Mouse (Mus musculus) G1E (cell line): ENCODE data around the gene Heca. TPM values are rescaled to one million over a fixed set of nuclear protein-coding genes. Genes with fewer than 3 reads are reported as not detected.
A peak's percentile ranks its signal among the peaks of the same experiment; 100 is the strongest.

Source experiments
- ATAC-seq: 2 replicates; pipeline ENCODE4 v1.8.0; 2016; ENCODE audit warnings: mild to moderate bottlenecking; ENCODE audit not compliant: insufficient number of reproducible peaks, poor library complexity, low FRiP score, severe bottlenecking; ENCODE audit errors: extremely low read depth
- DNase-seq: peaks from one replicate; pipeline ENCODE4 v3.0.0; 2012; ENCODE audit warnings: low spot score
- H3K27me3 ChIP-seq: 2 replicates; pipeline ENCODE4 v1.6.1; 2012; ENCODE audit warnings: mild to moderate bottlenecking, low read length, inconsistent platforms; ENCODE audit not compliant: insufficient read depth
- H3K36me3 ChIP-seq: replicated peaks from 2 replicates; pipeline ENCODE3; 2012; ENCODE audit warnings: mild to moderate bottlenecking, inconsistent platforms
- H3K4me1 ChIP-seq: 2 replicates; pipeline ENCODE4 v1.6.1; 2012; ENCODE audit warnings: low read depth, low read length, inconsistent platforms, mixed read lengths; ENCODE audit not compliant: insufficient read depth
- H3K4me3 ChIP-seq: 2 replicates; pipeline ENCODE4 v1.5.1; 2012; ENCODE audit warnings: low read depth, mild to moderate bottlenecking, inconsistent platforms, low read length, moderate library complexity, mixed read lengths
- H3K9me3 ChIP-seq: replicated peaks from 2 replicates; pipeline ENCODE4 v1.6.1; 2012; ENCODE audit warnings: inconsistent platforms
- CTCF ChIP-seq: IDR thresholded peaks from 2 replicates; pipeline ENCODE4 v1.5.1; 2012; ENCODE audit warnings: low read depth, low read length, inconsistent platforms, mixed read lengths
- GATA1 ChIP-seq: IDR thresholded peaks from 2 replicates; pipeline ENCODE4 v1.6.1; 2012; ENCODE audit warnings: borderline replicate concordance, low read length, inconsistent platforms, mixed read lengths
- GATA2 ChIP-seq: IDR thresholded peaks from 2 replicates; pipeline ENCODE4 v1.6.1; 2012; ENCODE audit warnings: low read depth, low read length, inconsistent platforms, borderline replicate concordance
- POLR2AphosphoS5 ChIP-seq: IDR thresholded peaks from 2 replicates; pipeline ENCODE4 v1.6.1; 2012; ENCODE audit warnings: low read depth, low read length, inconsistent platforms; ENCODE audit not compliant: insufficient replicate concordance
- TAL1 ChIP-seq: conservative IDR thresholded peaks from 2 replicates; pipeline ENCODE4 v1.6.1; 2012; ENCODE audit warnings: low read depth, low read length, inconsistent platforms, mixed read lengths
- polyA plus RNA-seq: library from polyadenylated mRNA; stranded (reverse); fragments of >175 nt; gene quantifications from 2 replicates; pipeline ENCODE4 v1.2.3, GENCODE M21; 2012
- total RNA-seq, 2 experiments: library from RNA; stranded (forward) in 1 of 2; stranded (reverse) in 1 of 2; fragments of 200-1000 nt in 1 of 2; fragments of >200 nt in 1 of 2; fragmentation: Nextera tagmentation in 1 of 2; gene quantifications; 2 replicates each; pipeline ENCODE4 v1.2.3; 2014 to 2017

Gene Heca
- total RNA-seq (2014; fragmentation: Nextera tagmentation) = 27.0 and 27.5 TPM in 2 replicates
- total RNA-seq (2017) = 34.2 and 37.6 TPM in 2 replicates
- polyA plus RNA-seq = 7.7 and 8.6 TPM in 2 replicates

GRCm38 (mm10) chr10:17947960-17948730 lies at the start of gene Heca:
TSS of gene Heca (minus strand) at chr10:17948067.
- ATAC-seq = peak; percentile 69
- peaks cover 16% of the 10 kb centered on the region for H3K4me1 ChIP-seq
- peaks cover 6% of the 10 kb centered on the region for H3K27me3 ChIP-seq
- peaks cover 4% of the 10 kb centered on the region for H3K36me3 ChIP-seq
- peak within 1 kb of the TSS; percentile 82 for H3K4me3 ChIP-seq
- no peaks in the 10 kb centered on the region for H3K9me3 ChIP-seq
- TF ChIP-seq GATA1 = no peak
- TF ChIP-seq POLR2AphosphoS5 = no peak
- TF ChIP-seq TAL1 = no peak
- TF ChIP-seq GATA2 = no peak
- TF ChIP-seq CTCF = no peak
- peak; percentile 75 for DNase-seq

- no peak for DNase-seq
- Histone ChIP-seq H3K36me3 (no peaks in the 10 kb centered on the region), H3K9me3 (no peaks in the 10 kb centered on the region), H3K27me3 (peaks cover 14% of the 10 kb centered on the region), H3K4me3 (no peak overlapping the region), H3K4me1 (peaks cover 6% of the 10 kb centered on the region)
- TF ChIP-seq CTCF (no peak), POLR2AphosphoS5 (no peak), GATA2 (no peak), GATA1 (no peak), TAL1 (no peak)
- no peak for ATAC-seq
These were observed 42.7 kb upstream of the Heca start for GRCm38 (mm10) chr10:17990576-17990975.

- DNase-seq = no peak
- no peak for ATAC-seq
- H3K4me1 ChIP-seq = peaks cover 6% of the 10 kb centered on the region
- TF ChIP-seq GATA1 = no peak
- no peak for TF ChIP-seq GATA2
- no peak for TF ChIP-seq POLR2AphosphoS5
- TF ChIP-seq CTCF = no peak
- no peak for TF ChIP-seq TAL1
- H3K4me3 ChIP-seq = peak overlapping the region; percentile 48; the same call in 1 of the 2 replicates
- no peaks in the 10 kb centered on the region for H3K9me3 ChIP-seq
- H3K27me3 ChIP-seq = peaks cover 14% of the 10 kb centered on the region
- no peaks in the 10 kb centered on the region for H3K36me3 ChIP-seq
These were observed 41.3 kb upstream of the Heca start for GRCm38 (mm10) chr10:17989136-17989535.

GRCm38 (mm10) chr10:17987823-17988423 lies 40.1 kb upstream of the Heca start:
- no peak for TF ChIP-seq CTCF
- no peak for TF ChIP-seq GATA2
- TF ChIP-seq GATA1 = no peak
- no peak for TF ChIP-seq POLR2AphosphoS5
- TF ChIP-seq TAL1 = no peak
- Histone ChIP-seq H3K4me3 (no peak overlapping the region), H3K4me1 (peaks cover 6% of the 10 kb centered on the region), H3K9me3 (no peaks in the 10 kb centered on the region), H3K36me3 (no peaks in the 10 kb centered on the region), H3K27me3 (peaks cover 11% of the 10 kb centered on the region)
- no peak for ATAC-seq
- no peak for DNase-seq

- no peaks in the 10 kb centered on the region for H3K9me3 ChIP-seq
- H3K27me3 ChIP-seq = peaks cover 6% of the 10 kb centered on the region
- no peak for DNase-seq
- no peak overlapping the region for H3K4me3 ChIP-seq
- no peaks in the 10 kb centered on the region for H3K4me1 ChIP-seq
- no peaks in the 10 kb centered on the region for H3K36me3 ChIP-seq
- TF ChIP-seq TAL1 = no peak
- TF ChIP-seq GATA1 = no peak
- TF ChIP-seq CTCF = no peak
- no peak for TF ChIP-seq GATA2
- no peak for TF ChIP-seq POLR2AphosphoS5
- ATAC-seq = no peak
These were observed 35.4 kb upstream of the Heca start for GRCm38 (mm10) chr10:17983313-17983712.

- H3K27me3 ChIP-seq = peaks cover 6% of the 10 kb centered on the region
- no peak overlapping the region for H3K4me3 ChIP-seq
- no peak for ATAC-seq
- TF ChIP-seq GATA2 = no peak
- no peak for TF ChIP-seq GATA1
- no peak for TF ChIP-seq CTCF
- no peak for TF ChIP-seq TAL1
- TF ChIP-seq POLR2AphosphoS5 = no peak
- H3K36me3 ChIP-seq = no peaks in the 10 kb centered on the region
- 0 out of 2 replicates have a peak, but pooled peaks cover 2% of the 10 kb centered on the region for H3K4me1 ChIP-seq
- no peaks in the 10 kb centered on the region for H3K9me3 ChIP-seq
- DNase-seq = no peak
These were observed 18.2 kb upstream of the Heca start for GRCm38 (mm10) chr10:17966090-17966489.
